Mouse (Mus musculus): ENCODE measurements around the gene Mcpt1. TPM values are rescaled to one million over a fixed set of nuclear protein-coding genes. Genes with fewer than 3 reads are reported as not detected.
"Not testable (repeated sequence)": the region's sequence is repeated elsewhere in the genome, so short reads cannot be mapped to it uniquely, and the experiment has no call there.

Gene Mcpt1
- 0.38 and 0.65 TPM in 2 replicates for polyA plus RNA-seq (2015; fragmentation: Nextera tagmentation; extraction: Ambion mirVana)

DNA sequence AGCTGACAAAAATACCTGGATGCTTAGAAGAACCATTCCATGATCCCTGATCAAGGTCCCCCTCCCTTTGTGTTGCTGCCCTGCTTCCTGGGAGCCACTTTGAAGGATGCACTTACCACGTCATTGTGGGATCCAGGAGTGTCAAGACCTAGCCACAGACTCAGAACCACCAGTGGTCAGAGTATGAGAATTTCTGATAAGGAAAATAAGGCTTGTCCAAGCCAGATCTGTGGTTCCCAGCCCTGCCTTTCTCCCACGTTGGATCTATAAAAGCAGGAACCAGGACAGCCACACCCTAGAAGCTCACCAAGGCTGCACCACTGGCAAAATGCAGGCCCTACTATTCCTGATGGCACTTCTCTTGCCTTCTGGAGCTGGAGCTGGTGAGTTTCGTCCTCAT lies at the start of gene Mcpt1:
Mcpt1 (plus strand) TSS at position 301 of the 400 bp plus-strand sequence.
- H3K27ac ChIP-seq (replicated peaks); H3K36me3 ChIP-seq; H3K9ac ChIP-seq; H3K4me2 ChIP-seq (replicated peaks); H3K4me3 ChIP-seq (replicated peaks); H3K4me1 ChIP-seq; H3K27me3 ChIP-seq; H3K9me3 ChIP-seq (replicated peaks); ATAC-seq (ENCODE audit: insufficient number of reproducible peaks, low FRiP score, low TSS enrichment, low read depth): not testable (repeated sequence)
- 79% methylated on average over 3 of the region's 3 CpGs for WGBS

DNA sequence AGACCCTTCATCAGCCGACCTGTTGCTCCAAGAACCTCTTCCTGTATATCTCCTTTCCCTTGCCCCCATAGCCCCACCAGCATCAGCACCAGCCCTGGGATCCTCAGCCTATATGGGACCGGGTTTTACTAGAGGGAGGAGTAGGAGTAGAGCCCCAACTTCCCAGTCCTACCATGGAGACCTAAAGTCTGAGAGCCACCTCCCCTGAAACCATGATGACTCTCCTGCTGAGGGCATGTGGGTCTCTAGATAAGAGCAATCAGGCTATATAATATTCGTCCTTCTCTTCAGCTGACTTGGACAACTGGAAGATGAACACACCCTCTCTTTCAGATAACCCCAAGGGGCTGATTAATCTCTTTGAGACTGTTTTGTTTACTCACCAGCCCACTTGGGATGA lies 30.3 kb upstream of the Mcpt1 start:
- not testable (repeated sequence) for H3K4me1 ChIP-seq; H3K4me2 ChIP-seq (replicated peaks); ATAC-seq (ENCODE audit: insufficient number of reproducible peaks, low FRiP score, low TSS enrichment, low read depth); H3K9me3 ChIP-seq (replicated peaks); H3K9ac ChIP-seq; H3K27ac ChIP-seq (replicated peaks); H3K4me3 ChIP-seq (replicated peaks); H3K27me3 ChIP-seq; H3K36me3 ChIP-seq
- 83% methylated on average over 2 of the region's 3 CpGs for WGBS

- ATAC-seq (ENCODE audit: insufficient number of reproducible peaks, low FRiP score, low TSS enrichment, low read depth): no peak
- Histone ChIP-seq H3K36me3 (no peaks in the 10 kb centered on the region), H3K9ac (no peak overlapping the region), H3K9me3 (replicated peaks) (no peaks in the 10 kb centered on the region), H3K4me2 (replicated peaks) (no peak overlapping the region), H3K4me1 (no peaks in the 10 kb centered on the region), H3K27ac (replicated peaks) (no peak overlapping the region), H3K27me3 (no peaks in the 10 kb centered on the region), H3K4me3 (replicated peaks) (no peak overlapping the region)
- 66% methylated on average over 3 of the region's 3 CpGs for WGBS
Observed at GRCm38 (mm10) chr14:56013147-56013546, 4.6 kb upstream of the Mcpt1 start.

DNA sequence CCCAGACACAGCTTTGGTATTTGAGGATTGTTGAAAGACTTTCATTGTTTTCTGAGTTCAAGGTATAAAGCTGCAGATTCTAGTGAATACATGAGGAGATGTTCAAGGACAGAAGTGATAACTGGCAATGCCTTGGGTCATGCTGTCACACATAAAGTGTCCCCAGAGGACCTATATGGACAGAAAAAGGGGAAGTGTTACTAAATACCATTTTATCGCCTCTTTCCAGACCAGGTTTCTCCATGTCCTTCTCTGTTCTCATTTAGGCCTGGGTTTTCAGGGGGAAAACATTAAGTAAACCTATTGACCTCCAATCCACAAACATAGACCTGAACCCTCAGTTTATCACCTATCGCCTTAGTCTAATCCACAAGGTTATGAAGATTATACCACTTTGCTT lies 3.8 kb upstream of the Mcpt1 start:
- no peak for ATAC-seq (ENCODE audit: insufficient number of reproducible peaks, low FRiP score, low TSS enrichment, low read depth)
- H3K4me1 ChIP-seq: no peaks in the 10 kb centered on the region
- 90% methylated on average over 2 of the region's 2 CpGs for WGBS
- H3K36me3 ChIP-seq: no peaks in the 10 kb centered on the region
- no peak overlapping the region for H3K4me2 ChIP-seq (replicated peaks)
- H3K9ac ChIP-seq: no peak overlapping the region
- H3K4me3 ChIP-seq (replicated peaks): no peak overlapping the region
- H3K27ac ChIP-seq (replicated peaks): no peak overlapping the region
- H3K9me3 ChIP-seq (replicated peaks): no peaks in the 10 kb centered on the region
- no peaks in the 10 kb centered on the region for H3K27me3 ChIP-seq

DNA sequence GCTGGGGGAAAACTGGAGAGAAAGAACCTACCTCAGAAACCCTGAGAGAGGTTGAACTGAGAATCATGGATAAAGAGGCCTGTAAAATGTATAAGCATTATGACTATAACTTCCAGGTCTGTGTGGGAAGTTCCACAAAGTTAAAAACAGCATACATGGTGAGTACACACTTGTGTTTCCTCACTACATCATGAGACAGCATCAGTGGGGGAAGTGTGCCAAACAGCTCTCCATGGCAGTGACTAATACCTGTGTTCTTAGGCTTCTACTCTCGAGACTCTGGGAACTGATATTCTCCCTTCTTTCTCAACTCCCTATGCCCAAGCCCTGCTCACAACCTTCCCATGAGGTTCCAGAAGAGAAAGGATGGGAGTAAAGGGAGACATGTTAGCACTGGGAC lies 1.7 kb downstream of the Mcpt1 start:
- Histone ChIP-seq H3K27ac (replicated peaks) (no peak overlapping the region), H3K36me3 (no peaks in the 10 kb centered on the region), H3K9ac (no peak overlapping the region), H3K4me3 (replicated peaks) (no peak overlapping the region), H3K4me2 (replicated peaks) (no peak overlapping the region), H3K27me3 (no peaks in the 10 kb centered on the region), H3K9me3 (replicated peaks) (no peaks in the 10 kb centered on the region), H3K4me1 (no peaks in the 10 kb centered on the region)
- WGBS: 70% methylated on average over 1 of the region's 1 CpGs
- ATAC-seq (ENCODE audit: insufficient number of reproducible peaks, low FRiP score, low TSS enrichment, low read depth): no peak

GRCm38 (mm10) chr14:56021305-56021704 lies 3.5 kb downstream of the Mcpt1 start:
- H3K4me3 ChIP-seq (replicated peaks); H3K4me1 ChIP-seq; H3K4me2 ChIP-seq (replicated peaks); H3K9ac ChIP-seq; ATAC-seq (ENCODE audit: insufficient number of reproducible peaks, low FRiP score, low TSS enrichment, low read depth); H3K27ac ChIP-seq (replicated peaks); H3K27me3 ChIP-seq; H3K9me3 ChIP-seq (replicated peaks); H3K36me3 ChIP-seq: not testable (repeated sequence)
- WGBS: 79% methylated on average over 4 of the region's 4 CpGs

DNA sequence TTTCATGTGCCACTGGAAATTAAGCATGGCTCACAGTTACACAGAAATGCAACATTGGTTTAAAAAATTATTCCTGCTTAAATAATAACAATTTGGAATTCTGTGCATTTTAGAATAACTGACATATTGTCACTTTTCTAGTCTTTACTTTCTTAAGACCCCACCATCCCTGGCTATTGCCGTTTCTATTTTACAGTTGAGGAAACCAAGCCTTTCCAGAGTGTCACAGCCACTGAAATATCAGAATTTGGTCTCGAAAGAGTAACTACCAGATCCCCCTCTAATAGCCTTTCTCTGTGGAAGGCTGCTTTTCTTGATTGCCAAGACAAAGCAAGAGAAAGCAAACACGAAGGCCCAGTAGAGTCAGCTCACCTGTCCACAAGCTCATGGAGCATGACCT lies 12.6 kb downstream of the Mcpt1 start, which contains the start of gene Mcpt9:
Mcpt9 (minus strand) TSS at position 101 of the 400 bp plus-strand sequence.
- H3K4me1 ChIP-seq; H3K27me3 ChIP-seq; H3K36me3 ChIP-seq; H3K4me3 ChIP-seq (replicated peaks); H3K9me3 ChIP-seq (replicated peaks); H3K9ac ChIP-seq; ATAC-seq (ENCODE audit: insufficient number of reproducible peaks, low FRiP score, low TSS enrichment, low read depth); H3K27ac ChIP-seq (replicated peaks); H3K4me2 ChIP-seq (replicated peaks): not testable (repeated sequence)
- 72% methylated on average over 3 of the region's 3 CpGs for WGBS

DNA sequence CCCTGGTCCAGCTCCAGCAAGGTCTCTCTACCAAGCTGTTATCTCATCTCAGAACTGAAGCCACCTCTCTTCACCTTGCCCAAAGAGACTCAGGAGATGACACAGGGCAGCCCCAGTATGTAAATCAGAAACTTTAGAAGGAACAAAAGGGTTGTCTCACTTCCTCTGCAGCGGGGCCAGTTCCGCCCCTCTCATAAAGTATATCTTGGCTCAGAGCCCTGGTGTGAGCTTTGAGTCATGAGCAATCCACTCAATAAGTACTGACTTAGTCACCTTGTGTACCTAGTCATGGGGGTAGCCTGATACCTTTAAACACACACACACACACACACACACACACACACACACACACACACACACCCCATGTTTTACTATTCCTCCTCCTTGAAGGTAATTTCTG lies 16.7 kb downstream of the Mcpt1 start:
- H3K4me2 ChIP-seq (replicated peaks): no peak overlapping the region
- H3K27me3 ChIP-seq: no peaks in the 10 kb centered on the region
- H3K9me3 ChIP-seq (replicated peaks): no peaks in the 10 kb centered on the region
- WGBS: 70% methylated on average over 2 of the region's 2 CpGs
- H3K36me3 ChIP-seq: no peaks in the 10 kb centered on the region
- ATAC-seq (ENCODE audit: insufficient number of reproducible peaks, low FRiP score, low TSS enrichment, low read depth): no peak
- no peak overlapping the region for H3K27ac ChIP-seq (replicated peaks)
- no peaks in the 10 kb centered on the region for H3K4me1 ChIP-seq
- no peak overlapping the region for H3K9ac ChIP-seq
- no peak overlapping the region for H3K4me3 ChIP-seq (replicated peaks)

DNA sequence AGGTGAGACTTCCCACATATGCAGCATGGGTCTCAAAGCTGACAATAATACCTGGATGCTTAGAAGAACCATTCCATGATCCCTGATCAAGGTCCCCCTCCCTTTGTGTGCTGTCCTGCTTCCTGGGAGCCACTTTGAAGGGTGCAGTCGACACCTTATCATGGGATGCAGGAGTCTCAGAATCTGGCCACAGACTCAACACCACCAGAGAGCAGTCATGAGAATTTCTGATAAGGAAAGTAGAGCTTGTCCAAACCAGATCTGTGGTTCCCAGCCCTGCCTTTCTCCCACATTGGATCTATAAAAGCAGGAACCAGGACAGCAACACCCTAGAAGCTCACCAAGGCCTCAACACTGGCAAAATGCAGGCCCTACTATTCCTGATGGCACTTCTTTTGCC lies 24.0 kb downstream of the Mcpt1 start, which contains the start of gene Mcpt2:
Mcpt2 (plus strand) TSS at position 250 of the 400 bp plus-strand sequence.
- H3K9ac ChIP-seq; H3K27me3 ChIP-seq; H3K36me3 ChIP-seq; H3K4me3 ChIP-seq (replicated peaks); H3K4me2 ChIP-seq (replicated peaks); H3K9me3 ChIP-seq (replicated peaks); H3K27ac ChIP-seq (replicated peaks); ATAC-seq (ENCODE audit: insufficient number of reproducible peaks, low FRiP score, low TSS enrichment, low read depth); H3K4me1 ChIP-seq: not testable (repeated sequence)
- 77% methylated on average over 1 of the region's 1 CpGs for WGBS

- H3K27me3 ChIP-seq: no peaks in the 10 kb centered on the region
- no peak overlapping the region for H3K27ac ChIP-seq (replicated peaks)
- H3K4me3 ChIP-seq (replicated peaks): no peak overlapping the region
- 72% methylated on average over 3 of the region's 3 CpGs for WGBS
- no peak overlapping the region for H3K9ac ChIP-seq
- no peak for ATAC-seq (ENCODE audit: insufficient number of reproducible peaks, low FRiP score, low TSS enrichment, low read depth)
- no peaks in the 10 kb centered on the region for H3K4me1 ChIP-seq
- H3K36me3 ChIP-seq: no peaks in the 10 kb centered on the region
- H3K9me3 ChIP-seq (replicated peaks): no peaks in the 10 kb centered on the region
- H3K4me2 ChIP-seq (replicated peaks): no peak overlapping the region
Observed at GRCm38 (mm10) chr14:56055408-56055807, 37.6 kb downstream of the Mcpt1 start.

- H3K36me3 ChIP-seq: no peaks in the 10 kb centered on the region
- no peaks in the 10 kb centered on the region for H3K9me3 ChIP-seq (replicated peaks)
- H3K27ac ChIP-seq (replicated peaks): no peak overlapping the region
- no peak overlapping the region for H3K4me2 ChIP-seq (replicated peaks)
- H3K4me3 ChIP-seq (replicated peaks): no peak overlapping the region
- H3K4me1 ChIP-seq: no peaks in the 10 kb centered on the region
- H3K9ac ChIP-seq: no peak overlapping the region
- ATAC-seq (ENCODE audit: insufficient number of reproducible peaks, low FRiP score, low TSS enrichment, low read depth): no peak
- H3K27me3 ChIP-seq: no peaks in the 10 kb centered on the region
- 79% methylated on average over 4 of the region's 4 CpGs for WGBS
Observed at GRCm38 (mm10) chr14:56057722-56058121, 40.0 kb downstream of the Mcpt1 start.

GRCm38 (mm10) chr14:56062213-56062612 lies 44.4 kb downstream of the Mcpt1 start, which contains the start of gene Mcpt4:
Gene Mcpt4, minus strand, starts transcription at chr14:56062313.
- H3K9me3 ChIP-seq (replicated peaks); ATAC-seq (ENCODE audit: insufficient number of reproducible peaks, low FRiP score, low TSS enrichment, low read depth); H3K4me3 ChIP-seq (replicated peaks); H3K9ac ChIP-seq; H3K27me3 ChIP-seq; H3K4me2 ChIP-seq (replicated peaks); H3K36me3 ChIP-seq; H3K27ac ChIP-seq (replicated peaks); H3K4me1 ChIP-seq: not testable (repeated sequence)
- 68% methylated on average over 3 of the region's 3 CpGs for WGBS
